Mouse (Mus musculus) E14TG2a.4 (cell line): ENCODE measurements around the gene Bscl2.

ENCODE experiments used
- CTCF ChIP-seq: conservative IDR thresholded peaks from 2 replicates; pipeline ENCODE4 v1.5.1; 2014; ENCODE audit warnings: low read length
- POU5F1 ChIP-seq: IDR thresholded peaks from 2 replicates; pipeline ENCODE4 v1.6.1; 2014; ENCODE audit warnings: low read length, borderline replicate concordance

DNA sequence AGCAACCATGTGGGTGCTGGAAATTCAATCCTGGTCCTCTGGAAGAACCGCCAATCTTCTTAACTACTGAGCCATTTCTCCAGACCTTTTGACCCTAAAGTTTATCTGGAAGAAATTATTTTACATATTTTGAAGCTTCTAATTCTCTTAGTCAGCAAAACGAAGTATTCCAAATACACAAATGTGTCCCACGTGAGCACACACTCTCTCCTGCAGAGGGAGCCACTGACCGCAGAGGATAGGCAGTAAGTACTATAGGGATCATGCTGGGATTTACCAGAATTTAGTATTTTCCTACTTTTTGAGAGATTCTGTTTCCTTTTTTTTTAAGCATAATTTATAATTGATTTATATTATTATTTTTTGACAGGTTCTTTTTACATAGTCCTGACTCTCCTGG is 20.4 kb downstream of the Bscl2 start:
- peak; percentile 79 for TF ChIP-seq CTCF
- no peak for TF ChIP-seq POU5F1
